Mouse (Mus musculus) thymus, adult 2 months (tissue): ENCODE measurements around the gene Kif13a. TPM values are rescaled to one million over a fixed set of nuclear protein-coding genes. Genes with fewer than 3 reads are reported as not detected.

Source experiments
- DNase-seq: peaks from one replicate; pipeline ENCODE4 v3.0.0; 2021
- H3K27ac ChIP-seq: fragments of 200-500 bp; 2 replicates; pipeline ENCODE4 v1.5.1; 2012; ENCODE audit warnings: low read length, control low read depth; ENCODE audit not compliant: control insufficient read depth, insufficient read depth
- H3K27me3 ChIP-seq: fragments of 200-500 bp; 2 replicates; pipeline ENCODE4 v1.6.1; 2012; ENCODE audit warnings: mild to moderate bottlenecking, low read length, moderate library complexity, mixed read lengths; ENCODE audit not compliant: control insufficient read depth, insufficient read depth
- H3K36me3 ChIP-seq: fragments of 200-500 bp; 2 replicates; pipeline ENCODE4 v1.6.1; 2012; ENCODE audit warnings: mild to moderate bottlenecking, low read length, moderate library complexity; ENCODE audit not compliant: control insufficient read depth, insufficient read depth
- H3K4me1 ChIP-seq: fragments of 200-500 bp; replicated peaks from 2 replicates; pipeline ENCODE4 v1.6.1; 2012; ENCODE audit warnings: low read length; ENCODE audit not compliant: control insufficient read depth, insufficient read depth
- H3K4me3 ChIP-seq: fragments of 200-500 bp; 2 replicates; pipeline ENCODE4 v1.5.1; 2012; ENCODE audit warnings: mild to moderate bottlenecking, low read length, control low read depth, moderate library complexity; ENCODE audit not compliant: control insufficient read depth, insufficient read depth
- CTCF ChIP-seq: fragments of 200-500 bp; IDR thresholded peaks from 2 replicates; pipeline ENCODE4 v1.5.1; 2012; ENCODE audit warnings: mild to moderate bottlenecking, control low read depth, low read length, moderate library complexity, borderline replicate concordance; ENCODE audit not compliant: control insufficient read depth, poor library complexity, insufficient read depth; ENCODE audit errors: extremely low read depth
- POLR2A ChIP-seq: fragments of 200-500 bp; IDR thresholded peaks from 2 replicates; pipeline ENCODE4 v1.6.1; 2012; ENCODE audit warnings: mild to moderate bottlenecking, low read length, control low read depth, moderate library complexity; ENCODE audit not compliant: control insufficient read depth, poor library complexity, insufficient read depth; ENCODE audit errors: extremely low read depth
- WGBS: fragments of 180-500 bp; shearing (Covaris S2); methylation state at CpG from one replicate; pipeline ENCODE4 v1.1.7; 2018; 5-methylcytosine and 5-hydroxymethylcytosine counted together
- polyA plus RNA-seq: library from polyadenylated mRNA; depleted of rRNA; stranded (reverse); fragments of >200 nt; gene quantifications from 2 replicates; pipeline ENCODE4 v1.2.3, GENCODE M21; 2012

Kif13a gene
- polyA plus RNA-seq, 1 experiment: 6.4 TPM

DNA sequence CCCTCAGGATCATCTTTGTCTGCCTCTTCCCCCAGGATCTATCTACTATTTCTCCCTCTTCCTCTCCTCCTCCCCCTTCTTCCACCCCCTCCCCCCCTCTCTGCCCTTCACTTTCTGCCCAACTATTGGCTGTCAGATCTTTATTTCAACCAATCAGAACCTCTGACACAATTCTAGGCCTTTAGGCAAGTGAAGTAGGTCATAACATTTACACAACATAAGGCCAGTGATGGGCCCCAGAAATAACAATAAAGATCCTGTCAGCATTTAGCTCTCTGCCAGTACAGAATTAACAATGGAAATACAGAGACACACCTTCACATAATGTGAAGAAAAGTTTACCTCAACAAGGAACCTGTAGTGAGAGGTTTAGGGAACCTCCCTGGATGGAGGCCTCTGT, 13.6 kb upstream of the Kif13a start:
- TF ChIP-seq CTCF: no peak
- no peak for TF ChIP-seq POLR2A
- DNase-seq: no peak

GRCm38 (mm10) chr13:46934116-46934515, 4.4 kb upstream of the Kif13a start:
- WGBS: 93% methylated on average over 10 of the region's 10 CpGs
- TF ChIP-seq CTCF: no peak
- no peak for TF ChIP-seq POLR2A
- DNase-seq: no peak
- H3K36me3 ChIP-seq: no peaks in the 10 kb centered on the region
- H3K27ac ChIP-seq: no peak overlapping the region
- H3K4me1 ChIP-seq: peaks cover 7% of the 10 kb centered on the region
- no peaks in the 10 kb centered on the region; the same call in 1 of the 2 replicates for H3K27me3 ChIP-seq
- H3K4me3 ChIP-seq: no peak overlapping the region

More for the DNA sequence above, 13.6 kb upstream of the Kif13a start:
- Histone ChIP-seq H3K27me3 (no peaks in the 10 kb centered on the region), H3K4me1 (no peaks in the 10 kb centered on the region), H3K27ac (no peak overlapping the region), H3K36me3 (no peaks in the 10 kb centered on the region), H3K4me3 (no peak overlapping the region)

- WGBS: 93% methylated on average over 6 of the region's 6 CpGs
- no peak for DNase-seq
- H3K4me3 ChIP-seq: no peak overlapping the region
- H3K27me3 ChIP-seq: peaks cover 6% of the 10 kb centered on the region; the same call in 1 of the 2 replicates
- TF ChIP-seq POLR2A (no peak), CTCF (no peak)
- H3K27ac ChIP-seq: no peak overlapping the region
- peaks cover 12% of the 10 kb centered on the region for H3K4me1 ChIP-seq
- H3K36me3 ChIP-seq: no peaks in the 10 kb centered on the region
Measured at GRCm38 (mm10) chr13:46932846-46933245, 3.2 kb upstream of the Kif13a start.

DNA sequence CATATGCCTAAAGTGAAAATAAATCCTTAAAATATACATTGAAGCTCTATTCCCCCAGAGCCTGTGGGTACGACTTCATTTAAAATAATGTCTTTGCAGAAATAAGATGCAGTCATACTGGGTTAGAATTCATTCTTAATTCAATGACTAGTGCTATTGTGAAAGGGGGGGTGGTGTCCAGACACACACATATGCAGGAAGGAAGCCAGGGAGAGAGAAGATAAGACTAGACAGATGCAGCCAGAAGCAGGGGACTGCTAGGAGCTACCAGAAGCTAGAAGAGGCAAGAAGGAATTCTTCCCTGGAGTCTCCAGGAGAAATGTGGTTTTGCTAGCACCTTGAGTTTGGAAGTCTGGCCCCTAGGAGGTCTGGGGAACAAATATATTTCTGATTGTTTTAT, 2.4 kb upstream of the Kif13a start:
- 33% methylated on average over 1 of the region's 1 CpGs for WGBS
- DNase-seq: no peak
- TF ChIP-seq CTCF (no peak), POLR2A (no peak)
- peaks cover 6% of the 10 kb centered on the region; the same call in 1 of the 2 replicates for H3K27me3 ChIP-seq
- H3K36me3 ChIP-seq: no peaks in the 10 kb centered on the region
- no peak overlapping the region for H3K27ac ChIP-seq
- H3K4me3 ChIP-seq: no peak overlapping the region
- H3K4me1 ChIP-seq: peaks cover 12% of the 10 kb centered on the region

DNA sequence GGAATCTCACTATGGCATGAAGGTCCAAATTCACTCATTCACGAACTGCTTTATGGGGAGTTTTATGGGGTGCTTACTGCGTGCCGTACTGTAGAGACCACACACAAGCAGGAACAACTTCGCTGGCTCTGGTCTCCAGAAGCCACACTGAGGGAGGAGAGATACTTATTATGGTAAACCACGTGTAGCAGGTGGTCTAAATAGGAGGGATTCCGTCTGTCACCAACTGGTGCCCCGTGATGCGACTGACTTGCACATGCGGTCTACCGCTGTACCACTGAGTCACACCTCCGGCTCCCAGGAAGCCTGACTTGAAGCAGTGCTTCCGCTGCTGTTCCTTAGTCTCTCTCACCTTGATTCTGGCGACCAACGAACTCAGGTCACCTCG, 986 bp upstream of the Kif13a start:
- peak; percentile 30 for DNase-seq
- peaks cover 6% of the 10 kb centered on the region; the same call in 1 of the 2 replicates for H3K27me3 ChIP-seq
- H3K36me3 ChIP-seq: no peaks in the 10 kb centered on the region
- peaks cover 12% of the 10 kb centered on the region for H3K4me1 ChIP-seq
- peak overlapping the region; percentile 64 for H3K4me3 ChIP-seq
- no peak overlapping the region for H3K27ac ChIP-seq
- WGBS: 0% methylated on average over 15 of the region's 15 CpGs
- TF ChIP-seq CTCF (no peak), POLR2A (no peak)

GRCm38 (mm10) chr13:46928961-46929691, 541 bp downstream of the Kif13a start:
- TF ChIP-seq POLR2A (no peak), CTCF (no peak)
- Histone ChIP-seq H3K4me1 (peaks cover 12% of the 10 kb centered on the region), H3K36me3 (no peaks in the 10 kb centered on the region), H3K27me3 (peaks cover 6% of the 10 kb centered on the region; the same call in 1 of the 2 replicates), H3K27ac (no peak overlapping the region), H3K4me3 (peak overlapping the region; percentile 69)
- WGBS: 7% methylated on average over 56 of the region's 60 CpGs
- peak; percentile 13 for DNase-seq
